Mouse (Mus musculus) embryonic facial prominence, embryonic 10.5 days (tissue): ENCODE results near the gene Eloa. TPM values are rescaled to one million over a fixed set of nuclear protein-coding genes. Genes with fewer than 3 reads are reported as not detected.

Experiments used
- DNase-seq: peaks from one replicate; pipeline ENCODE4 v3.0.0-alpha.2; 2017; ENCODE audit warnings: low spot score
- H3K27ac ChIP-seq: fragments of 300-500 bp; sonication (generic); replicated peaks from 2 replicates; pipeline ENCODE4 v1.5.1; 2016; ENCODE audit warnings: mild to moderate bottlenecking
- H3K27me3 ChIP-seq: fragments of 300-500 bp; sonication (generic); replicated peaks from 2 replicates; pipeline ENCODE4 v1.6.1; 2016; ENCODE audit warnings: low read depth, mild to moderate bottlenecking; ENCODE audit not compliant: poor library complexity, severe bottlenecking
- H3K36me3 ChIP-seq: fragments of 300-500 bp; sonication (generic); replicated peaks from 2 replicates; pipeline ENCODE4 v1.6.1; 2016; ENCODE audit warnings: mild to moderate bottlenecking, moderate library complexity
- H3K4me1 ChIP-seq: fragments of 300-500 bp; sonication (generic); 2 replicates; pipeline ENCODE4 v1.6.1; 2016
- H3K4me3 ChIP-seq: fragments of 300-500 bp; sonication (generic); 2 replicates; pipeline ENCODE4 v1.5.1; 2016; ENCODE audit warnings: mild to moderate bottlenecking, moderate library complexity
- H3K9me3 ChIP-seq: fragments of 300-500 bp; sonication (generic); 2 replicates; pipeline ENCODE4 v1.6.1; 2016; ENCODE audit warnings: mild to moderate bottlenecking
- WGBS: fragments of 180-500 bp; shearing (Covaris S2); methylation state at CpG from one replicate; pipeline ENCODE4 v1.1.7; 2016; 5-methylcytosine and 5-hydroxymethylcytosine counted together
- polyA plus RNA-seq: library from polyadenylated mRNA; unstranded; fragments of >200 nt; fragmentation: Nextera tagmentation; extraction: Ambion mirVana; gene quantifications from 2 replicates; pipeline ENCODE4 v1.2.1, GENCODE M21; 2016

Gene Eloa
- polyA plus RNA-seq, 1 experiment from 2014 or later, result 37.5 TPM

- Histone ChIP-seq H3K27me3 (no peaks in the 10 kb centered on the region), H3K4me1 (peaks cover 32% of the 10 kb centered on the region), H3K36me3 (peaks cover 75% of the 10 kb centered on the region), H3K4me3 (peak overlapping the region; percentile 100), H3K9me3 (no peaks in the 10 kb centered on the region), H3K27ac (peak overlapping the region; percentile 91)
- no peak for DNase-seq
- WGBS, result under 1% methylated on average over 35 of the region's 35 CpGs
These were observed 49.6 kb downstream of the Eloa start for GRCm38 (mm10) chr4:135971805-135972555.

- Histone ChIP-seq H3K9me3 (no peaks in the 10 kb centered on the region), H3K36me3 (peaks cover 75% of the 10 kb centered on the region), H3K4me3 (peak overlapping the region; percentile 100; the same call in 1 of the 2 replicates), H3K4me1 (peaks cover 32% of the 10 kb centered on the region), H3K27me3 (no peaks in the 10 kb centered on the region), H3K27ac (no peak overlapping the region)
- 91% methylated on average over 11 of the region's 11 CpGs for WGBS
- DNase-seq, result no peak
These were observed 51.0 kb downstream of the Eloa start for GRCm38 (mm10) chr4:135970585-135970984.

GRCm38 (mm10) chr4:135969070-135969750 is 52.4 kb downstream of the Eloa start:
- 91% methylated on average over 13 of the region's 13 CpGs for WGBS
- DNase-seq, result no peak
- no peak overlapping the region for H3K27ac ChIP-seq
- peaks cover 67% of the 10 kb centered on the region for H3K36me3 ChIP-seq
- peaks cover 43% of the 10 kb centered on the region for H3K4me1 ChIP-seq
- 0 out of 2 replicates have a peak, but pooled peaks cover 6% of the 10 kb centered on the region for H3K27me3 ChIP-seq
- H3K9me3 ChIP-seq, result no peaks in the 10 kb centered on the region
- H3K4me3 ChIP-seq, result no peak overlapping the region; the same call in 1 of the 2 replicates

GRCm38 (mm10) chr4:135968271-135968869 is 53.2 kb downstream of the Eloa start:
- Histone ChIP-seq H3K27ac (no peak overlapping the region), H3K4me3 (peak overlapping the region; percentile 23), H3K27me3 (0 out of 2 replicates have a peak, but pooled peaks cover 6% of the 10 kb centered on the region), H3K9me3 (no peaks in the 10 kb centered on the region), H3K36me3 (peaks cover 61% of the 10 kb centered on the region), H3K4me1 (peaks cover 47% of the 10 kb centered on the region)
- no peak for DNase-seq
- WGBS, result 68% methylated on average over 19 of the region's 19 CpGs

- Histone ChIP-seq H3K4me1 (peaks cover 50% of the 10 kb centered on the region), H3K9me3 (no peaks in the 10 kb centered on the region), H3K36me3 (peaks cover 62% of the 10 kb centered on the region), H3K27me3 (0 out of 2 replicates have a peak, but pooled peaks cover 6% of the 10 kb centered on the region), H3K27ac (no peak overlapping the region), H3K4me3 (0 out of 2 replicates have a peak overlapping the region, but pooled peaks have one; percentile 9)
- no peak for DNase-seq
- 92% methylated on average over 18 of the region's 18 CpGs for WGBS
These were observed 54.3 kb downstream of the Eloa start for GRCm38 (mm10) chr4:135967086-135967760.

- Histone ChIP-seq H3K36me3 (peaks cover 69% of the 10 kb centered on the region), H3K4me1 (peaks cover 40% of the 10 kb centered on the region), H3K27ac (no peak overlapping the region)
These were observed 55.3 kb downstream of the Eloa start for GRCm38 (mm10) chr4:135966283-135966682.

GRCm38 (mm10) chr4:135965113-135965512 is 56.5 kb downstream of the Eloa start:
- peak overlapping the region; percentile 83; the same call in 1 of the 2 replicates for H3K4me3 ChIP-seq
- H3K27me3 ChIP-seq, result 0 out of 2 replicates have a peak, but pooled peaks cover 6% of the 10 kb centered on the region
- WGBS, result 84% methylated on average over 9 of the region's 9 CpGs
- H3K36me3 ChIP-seq, result peaks cover 67% of the 10 kb centered on the region
- no peak overlapping the region for H3K27ac ChIP-seq
- H3K4me1 ChIP-seq, result peaks cover 32% of the 10 kb centered on the region
- H3K9me3 ChIP-seq, result no peaks in the 10 kb centered on the region
- DNase-seq, result no peak

More at GRCm38 (mm10) chr4:135966283-135966682, 55.3 kb downstream of the Eloa start:
- WGBS, result 91% methylated on average over 16 of the region's 16 CpGs
- DNase-seq, result no peak
- no peaks in the 10 kb centered on the region for H3K9me3 ChIP-seq
- H3K27me3 ChIP-seq, result 0 out of 2 replicates have a peak, but pooled peaks cover 6% of the 10 kb centered on the region
- peak overlapping the region; percentile 17; the same call in 1 of the 2 replicates for H3K4me3 ChIP-seq

GRCm38 (mm10) chr4:135964426-135964825 is 57.1 kb downstream of the Eloa start:
- no peak for DNase-seq
- H3K36me3 ChIP-seq, result peaks cover 67% of the 10 kb centered on the region
- H3K4me1 ChIP-seq, result peaks cover 32% of the 10 kb centered on the region
- H3K27ac ChIP-seq, result peak overlapping the region; percentile 93
- H3K27me3 ChIP-seq, result 0 out of 2 replicates have a peak, but pooled peaks cover 6% of the 10 kb centered on the region
- peak overlapping the region; percentile 83 for H3K4me3 ChIP-seq
- no peaks in the 10 kb centered on the region for H3K9me3 ChIP-seq
- WGBS, result 5% methylated on average over 12 of the region's 12 CpGs

GRCm38 (mm10) chr4:135963457-135964193 is 57.9 kb downstream of the Eloa start, which contains the start of gene Gale:
Gene Gale, plus strand, starts transcription at chr4:135963727.
- peaks cover 67% of the 10 kb centered on the region for H3K36me3 ChIP-seq
- peak within 1 kb of the TSS; percentile 83 for H3K4me3 ChIP-seq
- H3K4me1 ChIP-seq, result peaks cover 29% of the 10 kb centered on the region
- peak; percentile 98 for DNase-seq
- H3K9me3 ChIP-seq, result no peaks in the 10 kb centered on the region
- WGBS, result under 1% methylated on average over 56 of the region's 56 CpGs
- 0 out of 2 replicates have a peak, but pooled peaks cover 6% of the 10 kb centered on the region for H3K27me3 ChIP-seq
- peak within 1 kb of the TSS; percentile 93 for H3K27ac ChIP-seq

GRCm38 (mm10) chr4:135962946-135963345 is 58.6 kb downstream of the Eloa start:
- no peaks in the 10 kb centered on the region for H3K9me3 ChIP-seq
- no peak for DNase-seq
- 0 out of 2 replicates have a peak, but pooled peaks cover 6% of the 10 kb centered on the region for H3K27me3 ChIP-seq
- H3K4me3 ChIP-seq, result peak overlapping the region; percentile 83
- WGBS, result 7% methylated on average over 15 of the region's 15 CpGs
- peak overlapping the region; percentile 93 for H3K27ac ChIP-seq
- H3K4me1 ChIP-seq, result peaks cover 24% of the 10 kb centered on the region
- H3K36me3 ChIP-seq, result peaks cover 67% of the 10 kb centered on the region

GRCm38 (mm10) chr4:135962198-135962597 is 59.4 kb downstream of the Eloa start:
- H3K27ac ChIP-seq, result no peak overlapping the region
- DNase-seq, result no peak
- no peaks in the 10 kb centered on the region for H3K9me3 ChIP-seq
- 0 out of 2 replicates have a peak, but pooled peaks cover 6% of the 10 kb centered on the region for H3K27me3 ChIP-seq
- H3K4me3 ChIP-seq, result peak overlapping the region; percentile 83; the same call in 1 of the 2 replicates
- peaks cover 24% of the 10 kb centered on the region for H3K4me1 ChIP-seq
- WGBS, result 85% methylated on average over 7 of the region's 7 CpGs
- H3K36me3 ChIP-seq, result peaks cover 64% of the 10 kb centered on the region
